Mouse (Mus musculus) embryonic fibroblast, embryonic 13.5 days (primary cell): ENCODE measurements around the gene Prox1. TPM values are rescaled to one million over a fixed set of nuclear protein-coding genes. Genes with fewer than 3 reads are reported as not detected.

Experiments used
- H3K27ac ChIP-seq: 2 replicates; pipeline ENCODE4 v1.5.1; 2012; ENCODE audit warnings: low read length, control low read depth, inconsistent platforms; ENCODE audit not compliant: insufficient read depth
- H3K4me1 ChIP-seq: 2 replicates; pipeline ENCODE4 v1.6.1; 2011; ENCODE audit warnings: low read length; ENCODE audit not compliant: control insufficient read depth, insufficient read depth
- H3K4me3 ChIP-seq: 2 replicates; pipeline ENCODE4 v1.5.1; 2011; ENCODE audit warnings: mild to moderate bottlenecking, control low read depth, low read length; ENCODE audit not compliant: insufficient read depth
- CTCF ChIP-seq: IDR thresholded peaks from 2 replicates; pipeline ENCODE4 v1.5.1; 2011; ENCODE audit warnings: mild to moderate bottlenecking, control low read depth, low read length, moderate library complexity, borderline replicate concordance; ENCODE audit not compliant: insufficient read depth
- POLR2A ChIP-seq: IDR thresholded peaks from 2 replicates; pipeline ENCODE4 v1.6.1; 2011; ENCODE audit warnings: low read depth, mild to moderate bottlenecking, control low read depth, low read length, moderate library complexity
- polyA plus RNA-seq: library from polyadenylated mRNA; stranded (reverse); fragments of >200 nt; gene quantifications from 2 replicates; pipeline ENCODE4 v1.2.4, GENCODE M21; 2011; ENCODE audit warnings: low read depth; ENCODE audit not compliant: missing spikeins, insufficient read length

Gene Prox1
- polyA plus RNA-seq, 1 experiment, result 0.23 TPM

DNA sequence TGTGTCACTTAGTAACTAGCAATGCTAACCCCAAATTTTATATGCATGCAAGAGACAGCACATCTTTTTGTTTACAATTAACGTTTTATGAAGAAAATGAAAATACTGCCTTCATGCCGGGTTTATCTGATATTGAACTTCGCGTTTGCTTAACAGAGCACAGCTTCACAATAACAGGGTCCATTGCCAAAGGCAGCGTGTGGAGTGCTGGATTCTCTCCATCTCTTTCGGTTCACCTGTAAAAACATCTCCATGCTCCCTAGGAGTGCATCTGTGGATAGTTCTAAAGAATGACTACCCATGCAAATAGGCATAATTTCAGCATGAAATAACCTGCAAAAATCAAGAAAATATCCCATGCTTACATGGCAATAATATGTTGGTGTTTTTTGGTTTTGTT is 7.0 kb downstream of the Prox1 start:
- TF ChIP-seq CTCF (no peak), POLR2A (no peak)
- no peaks in the 10 kb centered on the region for H3K4me1 ChIP-seq
- H3K4me3 ChIP-seq, result no peak overlapping the region
- no peak overlapping the region for H3K27ac ChIP-seq

DNA sequence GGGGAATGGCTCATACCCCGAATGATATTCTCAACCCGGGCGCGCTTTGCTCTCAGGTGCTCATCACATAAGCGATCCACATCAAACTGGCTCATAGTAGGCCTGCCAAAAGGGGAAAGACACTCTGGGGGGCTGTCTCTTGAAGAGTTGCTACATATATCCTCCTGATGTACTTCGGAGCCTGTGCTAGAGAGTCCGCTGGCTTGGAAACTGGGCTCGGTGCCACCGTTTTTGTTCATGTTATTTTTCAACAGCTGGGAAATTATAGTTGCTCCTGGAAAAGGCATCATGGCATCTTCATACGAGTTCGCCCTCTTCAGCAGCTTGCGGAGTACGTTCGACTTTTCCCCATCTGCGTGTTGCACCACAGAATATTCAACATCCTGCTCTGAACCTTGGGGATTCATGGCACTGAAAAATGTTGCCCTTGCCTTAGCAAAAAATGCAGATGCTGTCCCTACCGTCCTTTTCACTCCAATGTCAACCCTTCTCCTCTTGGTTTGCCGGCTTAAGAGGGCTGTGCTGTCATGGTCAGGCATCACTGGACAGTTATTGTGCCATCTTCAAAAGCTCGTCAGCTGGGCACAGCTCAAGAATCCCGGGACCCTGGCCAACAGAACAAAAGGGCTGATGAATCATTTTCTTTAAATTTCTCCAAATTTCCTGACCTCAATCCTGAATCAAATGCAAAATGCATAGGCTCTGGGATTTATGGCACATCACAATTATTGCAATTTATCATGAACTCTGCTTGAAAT is 8.6 kb downstream of the Prox1 start:
- no peak for TF ChIP-seq CTCF
- TF ChIP-seq POLR2A, result no peak
- no peak overlapping the region for H3K27ac ChIP-seq
- H3K4me3 ChIP-seq, result no peak overlapping the region
- H3K4me1 ChIP-seq, result no peaks in the 10 kb centered on the region

- H3K4me3 ChIP-seq, result no peak overlapping the region
- no peaks in the 10 kb centered on the region for H3K4me1 ChIP-seq
- TF ChIP-seq POLR2A (no peak), CTCF (no peak)
- H3K27ac ChIP-seq, result no peak overlapping the region
Measured at GRCm38 (mm10) chr1:190161288-190161687, 9.2 kb downstream of the Prox1 start.

- no peak for TF ChIP-seq CTCF
- no peak for TF ChIP-seq POLR2A
- H3K4me3 ChIP-seq, result no peak overlapping the region
- H3K27ac ChIP-seq, result no peak overlapping the region
- H3K4me1 ChIP-seq, result no peaks in the 10 kb centered on the region
Measured at GRCm38 (mm10) chr1:190159457-190159856, 11.1 kb downstream of the Prox1 start.

DNA sequence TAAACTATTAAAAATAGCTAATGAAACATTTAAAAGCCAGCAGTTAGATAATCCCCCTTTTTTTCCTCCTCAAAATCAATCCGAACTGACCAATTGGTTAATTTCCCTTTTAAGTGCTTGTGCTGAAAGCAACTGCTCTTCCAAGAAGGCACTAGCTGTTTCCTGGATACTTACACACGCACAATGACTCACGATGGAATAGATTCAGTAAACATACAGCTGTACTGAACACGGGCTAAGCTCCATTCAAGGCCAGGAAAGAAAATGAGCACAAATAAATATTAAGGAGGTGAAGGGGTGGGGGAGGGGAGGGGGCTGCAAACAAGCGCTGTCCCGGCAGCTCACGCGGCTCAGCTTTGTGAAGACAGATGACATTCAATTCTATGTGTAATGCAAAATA is 14.8 kb downstream of the Prox1 start:
- TF ChIP-seq POLR2A (no peak), CTCF (no peak)
- Histone ChIP-seq H3K4me3 (no peak overlapping the region), H3K27ac (no peak overlapping the region), H3K4me1 (no peaks in the 10 kb centered on the region)

GRCm38 (mm10) chr1:190155021-190155420 is 15.5 kb downstream of the Prox1 start:
- no peak overlapping the region for H3K27ac ChIP-seq
- TF ChIP-seq POLR2A (no peak), CTCF (no peak)
- H3K4me1 ChIP-seq, result no peaks in the 10 kb centered on the region
- H3K4me3 ChIP-seq, result no peak overlapping the region

- Histone ChIP-seq H3K27ac (no peak overlapping the region), H3K4me3 (no peak overlapping the region), H3K4me1 (no peaks in the 10 kb centered on the region)
- TF ChIP-seq CTCF, result no peak
- no peak for TF ChIP-seq POLR2A
Measured at GRCm38 (mm10) chr1:190154292-190154691, 16.2 kb downstream of the Prox1 start.

DNA sequence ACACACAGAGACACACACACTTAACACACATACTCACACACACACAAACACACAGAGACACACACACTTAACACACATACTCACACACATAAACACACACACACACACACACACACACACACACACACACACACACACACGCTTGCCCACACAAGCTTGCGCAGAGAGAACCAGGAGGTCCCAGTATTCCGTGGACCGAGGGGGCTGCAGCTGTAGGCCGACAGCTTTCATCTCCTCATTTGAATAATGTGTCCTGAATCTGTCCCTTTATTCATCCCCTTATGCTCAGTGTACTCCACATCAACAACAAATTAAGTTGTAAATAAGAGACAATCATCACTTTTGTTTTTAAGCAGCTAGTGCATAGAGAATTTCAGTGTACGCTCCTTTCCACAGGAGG is 17.9 kb downstream of the Prox1 start:
- Histone ChIP-seq H3K4me3 (no peak overlapping the region), H3K4me1 (no peaks in the 10 kb centered on the region), H3K27ac (no peak overlapping the region)
- TF ChIP-seq POLR2A (no peak), CTCF (no peak)

GRCm38 (mm10) chr1:190149233-190149741 is 21.2 kb downstream of the Prox1 start:
- Histone ChIP-seq H3K4me3 (no peak overlapping the region), H3K4me1 (no peaks in the 10 kb centered on the region), H3K27ac (no peak overlapping the region)
- no peak for TF ChIP-seq CTCF
- TF ChIP-seq POLR2A, result no peak

- TF ChIP-seq POLR2A, result no peak
- TF ChIP-seq CTCF, result no peak
- Histone ChIP-seq H3K4me3 (no peak overlapping the region), H3K4me1 (no peaks in the 10 kb centered on the region), H3K27ac (no peak overlapping the region)
Measured at GRCm38 (mm10) chr1:190148661-190149232, 21.8 kb downstream of the Prox1 start.

- H3K27ac ChIP-seq, result no peak overlapping the region
Measured at GRCm38 (mm10) chr1:190147816-190148215, 22.7 kb downstream of the Prox1 start.

More at GRCm38 (mm10) chr1:190147816-190148215, 22.7 kb downstream of the Prox1 start:
- Histone ChIP-seq H3K4me3 (no peak overlapping the region), H3K4me1 (no peaks in the 10 kb centered on the region)
- no peak for TF ChIP-seq POLR2A
